Mouse (Mus musculus): Measurements from ENCODE around the gene Cdc14b.

Gene Cdc14b

GRCm38 (mm10) chr13:64178746-64179652 is 96.1 kb downstream of the Cdc14b start:
- DNase-seq (ENCODE audit: low spot score in 2 of 2) = no peak

GRCm38 (mm10) chr13:64178000-64178399 is 97.1 kb downstream of the Cdc14b start:
- DNase-seq (ENCODE audit: low spot score in 2 of 2) = no peak

GRCm38 (mm10) chr13:64169746-64170145 is 105.3 kb downstream of the Cdc14b start:
- DNase-seq (ENCODE audit: low spot score in 2 of 2) = no peak

- DNase-seq (ENCODE audit: low spot score in 2 of 2) = peak; percentile 37 to 45
Measured at GRCm38 (mm10) chr13:64163147-64163715, 111.9 kb downstream of the Cdc14b start.

GRCm38 (mm10) chr13:64162626-64163025 is 112.5 kb downstream of the Cdc14b start:
- peak; percentile 38 to 42 for DNase-seq (ENCODE audit: low spot score in 2 of 2)

- DNase-seq (ENCODE audit: low spot score in 2 of 2) = peak in 1 of 2 experiments; percentile 31
Measured at GRCm38 (mm10) chr13:64161916-64162611, 113.0 kb downstream of the Cdc14b start.

- peak; percentile 98 for DNase-seq (ENCODE audit: low spot score in 2 of 2)
Measured at GRCm38 (mm10) chr13:64161548-64161915, 113.6 kb downstream of the Cdc14b start, which contains the start of gene Habp4. Gene Habp4, plus strand, starts transcription at chr13:64161824.

GRCm38 (mm10) chr13:64156966-64157365 is 118.1 kb downstream of the Cdc14b start:
- DNase-seq (ENCODE audit: low spot score in 2 of 2) = no peak

GRCm38 (mm10) chr13:64155171-64155571 is 119.9 kb downstream of the Cdc14b start:
- no peak for DNase-seq (ENCODE audit: low spot score in 2 of 2)

GRCm38 (mm10) chr13:64154651-64155050 is 120.4 kb downstream of the Cdc14b start:
- DNase-seq (ENCODE audit: low spot score in 2 of 2) = no peak

- DNase-seq (ENCODE audit: low spot score in 2 of 2) = no peak
Measured at GRCm38 (mm10) chr13:64153751-64154267, 121.3 kb downstream of the Cdc14b start.

GRCm38 (mm10) chr13:64153083-64153682 is 121.9 kb downstream of the Cdc14b start, which contains the start of gene Zfp367:
Gene Zfp367, minus strand, starts transcription at chr13:64153202.
- peak; percentile 96 to 97 for DNase-seq (ENCODE audit: low spot score in 2 of 2)

GRCm38 (mm10) chr13:64152671-64153082 is 122.4 kb downstream of the Cdc14b start:
- DNase-seq (ENCODE audit: low spot score in 2 of 2) = peak; percentile 27 to 56

- peak; percentile 77 to 78 for DNase-seq (ENCODE audit: low spot score in 2 of 2)
Measured at GRCm38 (mm10) chr13:64152241-64152669, 122.8 kb downstream of the Cdc14b start.

GRCm38 (mm10) chr13:64150121-64150520 is 125.0 kb downstream of the Cdc14b start:
- no peak for DNase-seq (ENCODE audit: low spot score in 2 of 2)
